Mouse (Mus musculus) intestine, embryonic 14.5 days (tissue): Measurements from ENCODE around the gene Ttc25. TPM values are rescaled to one million over a fixed set of nuclear protein-coding genes. Genes with fewer than 3 reads are reported as not detected.

Experiments used
- ATAC-seq: fragments of 200-750 bp; cut with Nextera tagmentation; replicated peaks from 2 replicates; pipeline ENCODE4 v1.8.0; 2017; ENCODE audit warnings: low read depth, moderate number of reproducible peaks, moderate TSS enrichment, moderate library complexity; ENCODE audit not compliant: low FRiP score, low TSS enrichment
- DNase-seq: peaks from one replicate; pipeline ENCODE4 v3.0.0-alpha.2; 2018; ENCODE audit warnings: low spot score
- H3K27ac ChIP-seq: fragments of 300-500 bp; sonication (generic); 2 replicates; pipeline ENCODE4 v1.5.1; 2014; ENCODE audit warnings: low read depth, mild to moderate bottlenecking, control low read depth
- H3K27me3 ChIP-seq: fragments of 300-500 bp; sonication (generic); replicated peaks from 2 replicates; pipeline ENCODE4 v1.6.1; 2014; ENCODE audit warnings: low read length, control low read depth; ENCODE audit not compliant: control insufficient read depth, insufficient read depth
- H3K36me3 ChIP-seq: fragments of 300-500 bp; sonication (generic); 2 replicates; pipeline ENCODE4 v1.6.1; 2014; ENCODE audit warnings: low read length, control low read depth; ENCODE audit not compliant: control insufficient read depth, insufficient read depth
- H3K4me1 ChIP-seq: fragments of 300-500 bp; sonication (generic); replicated peaks from 2 replicates; pipeline ENCODE4 v1.6.1; 2014; ENCODE audit warnings: low read length, control low read depth, mixed read lengths; ENCODE audit not compliant: control insufficient read depth, insufficient read depth
- H3K4me2 ChIP-seq: fragments of 300-500 bp; sonication (generic); 2 replicates; pipeline ENCODE4 v1.6.1; 2014; ENCODE audit warnings: low read length
- H3K4me3 ChIP-seq: fragments of 300-500 bp; sonication (generic); 2 replicates; pipeline ENCODE4 v1.5.1; 2014; ENCODE audit warnings: low read depth, low read length, control low read depth, mixed read lengths
- H3K9ac ChIP-seq: fragments of 300-500 bp; sonication (generic); 2 replicates; pipeline ENCODE4 v1.6.1; 2014; ENCODE audit warnings: mild to moderate bottlenecking, low read length
- H3K9me3 ChIP-seq: fragments of 300-500 bp; sonication (generic); 2 replicates; pipeline ENCODE4 v1.6.1; 2016; ENCODE audit warnings: low read length, control low read depth; ENCODE audit not compliant: control insufficient read depth
- WGBS: fragments of 180-500 bp; shearing (Covaris S2); extraction: QIAGEN DNeasy Blood & Tissue Kit; methylation state at CpG from one replicate; pipeline ENCODE4 v1.1.7; 2014; 5-methylcytosine and 5-hydroxymethylcytosine counted together
- polyA plus RNA-seq: library from polyadenylated mRNA; unstranded; fragments of >200 nt; fragmentation: Nextera tagmentation; extraction: Ambion mirVana; gene quantifications from 2 replicates; pipeline ENCODE4 v1.2.1, GENCODE M21; 2014

The Ttc25 gene
- polyA plus RNA-seq = 0.46 and 0.69 TPM in 2 replicates

DNA sequence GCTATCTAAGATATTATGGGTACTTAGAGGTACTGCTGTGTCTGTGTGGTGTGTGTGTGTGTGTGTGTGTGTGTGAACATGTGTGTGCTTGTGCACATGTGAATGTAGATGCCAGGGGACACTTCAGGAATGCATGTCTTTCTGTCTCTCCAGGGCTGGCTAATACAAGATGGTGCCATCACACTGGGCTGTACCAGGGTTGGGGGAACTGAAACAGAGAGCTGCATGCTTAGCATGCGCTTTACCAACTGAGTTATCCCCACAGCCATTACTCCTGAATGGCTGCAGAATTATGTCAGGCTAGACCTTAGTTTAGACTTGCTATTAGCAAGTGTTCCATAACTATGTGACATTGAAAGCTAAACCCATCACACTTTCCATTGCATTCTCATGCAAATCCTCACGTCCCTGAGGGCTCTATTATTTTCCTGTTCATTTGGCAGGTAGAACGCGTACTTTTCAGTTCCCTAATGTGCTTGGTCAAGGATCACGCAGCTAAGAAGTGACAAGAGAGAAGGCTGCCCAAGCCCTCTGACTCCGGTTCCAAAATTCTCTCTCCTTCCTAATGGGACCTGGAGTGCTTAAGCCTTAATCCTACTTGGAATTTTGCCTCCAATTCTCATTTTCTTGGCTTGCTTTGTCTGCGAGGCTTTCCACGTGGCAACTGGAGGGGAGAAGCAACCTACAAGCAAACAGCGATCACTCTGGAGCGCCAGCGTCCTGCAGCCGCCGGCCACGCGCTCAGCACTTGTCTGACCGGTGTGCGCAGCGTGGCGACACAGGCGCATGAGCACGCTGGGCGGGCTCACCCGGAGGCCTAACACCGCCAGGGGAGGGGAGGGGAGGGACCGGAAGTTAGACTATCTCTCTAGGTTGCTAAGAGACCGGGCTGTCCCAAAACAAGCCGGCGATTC is at the start of gene Ttc25:
TSS of gene Ttc25 (plus strand) at position 776 of the 914 bp plus-strand sequence.
- peak within 1 kb of the TSS; percentile 63 for H3K9ac ChIP-seq
- H3K27me3 ChIP-seq = no peaks in the 10 kb centered on the region
- WGBS = 5% methylated on average over 28 of the region's 28 CpGs
- H3K4me1 ChIP-seq = 0 out of 2 replicates have a peak, but pooled peaks cover 5% of the 10 kb centered on the region
- H3K36me3 ChIP-seq = no peaks in the 10 kb centered on the region
- H3K4me2 ChIP-seq = peak within 1 kb of the TSS; percentile 64
- ATAC-seq (peak; percentile 98), DNase-seq (peak; percentile 90)
- H3K9me3 ChIP-seq = no peaks in the 10 kb centered on the region
- peak within 1 kb of the TSS; percentile 42 for H3K4me3 ChIP-seq
- H3K27ac ChIP-seq = peak within 1 kb of the TSS; percentile 55

DNA sequence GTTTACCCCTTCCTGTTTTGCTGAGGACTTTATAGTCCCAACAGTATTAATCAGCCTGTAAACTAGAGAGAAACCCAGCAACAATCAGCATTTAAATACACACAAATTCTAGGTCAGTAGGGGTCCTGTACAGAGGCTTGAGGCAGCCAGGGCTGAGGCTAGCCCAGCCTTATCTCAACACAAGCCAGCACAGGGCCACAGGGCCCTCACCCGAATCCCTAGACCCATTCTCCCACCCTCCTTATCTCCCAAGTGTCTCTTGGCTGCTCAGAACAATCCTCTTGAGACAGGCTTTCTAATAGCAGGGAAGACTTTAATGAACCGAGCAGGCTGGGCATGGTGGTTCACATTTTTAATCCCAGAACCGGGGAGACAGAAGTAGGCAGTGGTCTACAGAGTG is 45.2 kb upstream of the Ttc25 start:
- ATAC-seq = no peak

DNA sequence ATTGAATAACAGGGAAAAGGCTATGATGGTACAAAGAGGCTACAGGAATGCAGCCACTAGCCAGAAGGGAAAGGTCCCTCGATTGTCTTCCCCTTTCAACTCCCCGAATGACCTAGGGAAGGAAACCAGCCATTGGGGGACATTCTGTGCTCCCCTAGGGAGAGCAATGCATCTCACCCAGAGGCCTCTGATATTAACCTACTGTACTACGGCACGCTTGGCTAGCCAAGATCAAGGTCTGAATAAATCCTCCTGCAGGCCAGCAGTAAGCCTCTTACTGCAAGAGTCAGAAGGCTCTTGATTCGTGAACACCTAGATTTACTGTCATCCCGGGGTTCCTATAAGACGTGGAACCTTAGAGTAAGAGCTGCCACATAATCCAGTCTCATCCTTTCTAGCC is 44.8 kb upstream of the Ttc25 start:
- no peak for DNase-seq
- Histone ChIP-seq H3K4me3 (no peak overlapping the region), H3K9me3 (no peaks in the 10 kb centered on the region), H3K4me1 (no peaks in the 10 kb centered on the region), H3K9ac (no peak overlapping the region), H3K4me2 (no peak overlapping the region), H3K27me3 (no peaks in the 10 kb centered on the region), H3K27ac (no peak overlapping the region), H3K36me3 (peaks cover 99% of the 10 kb centered on the region)
- ATAC-seq = no peak
- 88% methylated on average over 7 of the region's 7 CpGs for WGBS

More for the DNA sequence above, 45.2 kb upstream of the Ttc25 start:
- Histone ChIP-seq H3K4me1 (no peaks in the 10 kb centered on the region), H3K4me2 (no peak overlapping the region), H3K27me3 (no peaks in the 10 kb centered on the region), H3K4me3 (no peak overlapping the region), H3K27ac (no peak overlapping the region), H3K9ac (no peak overlapping the region), H3K9me3 (no peaks in the 10 kb centered on the region), H3K36me3 (peaks cover 99% of the 10 kb centered on the region)
- 89% methylated on average over 3 of the region's 3 CpGs for WGBS
- DNase-seq = no peak

DNA sequence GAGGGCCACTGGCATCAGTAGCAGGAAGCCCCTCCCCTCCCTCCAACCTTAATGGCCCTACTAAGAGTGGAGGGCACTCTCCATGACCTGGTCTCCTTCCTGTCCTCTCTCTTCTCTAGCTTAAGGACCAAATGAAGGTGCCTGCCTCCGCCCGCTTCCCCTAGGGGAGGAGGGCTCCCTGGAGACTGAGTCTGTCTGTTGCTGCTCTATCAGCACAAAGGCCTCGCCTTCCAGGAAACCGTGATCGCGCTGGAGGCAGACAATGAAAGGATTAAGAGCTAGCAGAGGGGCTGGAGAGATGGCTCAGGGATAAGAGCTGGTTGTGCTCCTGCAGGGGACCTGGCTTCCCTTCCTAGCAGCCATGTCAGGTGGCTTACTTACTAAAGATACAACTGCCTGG is 44.1 kb upstream of the Ttc25 start:
- no peak for ATAC-seq
- no peak overlapping the region for H3K4me3 ChIP-seq

DNA sequence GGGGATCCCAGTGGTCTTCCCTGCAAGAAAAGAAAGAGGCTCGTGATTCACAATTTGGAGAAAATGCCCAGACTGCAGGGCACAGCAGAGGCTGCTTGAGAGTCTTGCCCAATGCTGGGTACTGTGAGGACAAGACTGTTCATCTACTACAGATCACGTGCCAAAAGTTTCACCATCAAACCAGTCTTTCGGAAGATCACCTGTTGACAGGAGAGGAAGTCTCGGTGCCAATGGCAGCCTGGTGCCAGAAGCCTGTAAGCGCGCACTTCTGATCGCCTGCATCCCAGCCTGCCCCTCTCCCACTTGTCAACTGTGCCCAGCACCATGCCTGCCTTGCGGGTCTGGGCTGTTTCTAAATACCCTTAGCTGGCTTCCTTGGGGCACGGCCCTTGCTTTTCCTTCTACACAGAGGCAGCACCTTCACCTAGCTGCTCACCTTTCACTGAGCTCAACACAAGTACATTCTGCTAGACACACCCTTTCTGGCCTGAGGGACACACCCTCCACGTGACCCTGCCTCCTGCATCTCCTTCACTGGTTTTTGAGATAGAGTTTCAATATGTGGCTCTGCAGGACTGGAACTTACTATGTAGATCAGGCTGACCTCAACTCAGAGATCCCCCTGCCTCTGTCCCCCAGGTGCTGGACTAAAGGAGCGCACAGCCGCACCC is 40.3 kb upstream of the Ttc25 start:
- 93% methylated on average over 12 of the region's 12 CpGs for WGBS
- H3K36me3 ChIP-seq = peaks cover 93% of the 10 kb centered on the region

More for the DNA sequence above, 44.1 kb upstream of the Ttc25 start:
- no peaks in the 10 kb centered on the region for H3K27me3 ChIP-seq
- DNase-seq = no peak
- peaks cover 99% of the 10 kb centered on the region for H3K36me3 ChIP-seq
- 62% methylated on average over 6 of the region's 6 CpGs for WGBS
- no peak overlapping the region for H3K27ac ChIP-seq
- no peaks in the 10 kb centered on the region for H3K9me3 ChIP-seq
- H3K9ac ChIP-seq = no peak overlapping the region
- no peak overlapping the region for H3K4me2 ChIP-seq
- H3K4me1 ChIP-seq = no peaks in the 10 kb centered on the region

DNA sequence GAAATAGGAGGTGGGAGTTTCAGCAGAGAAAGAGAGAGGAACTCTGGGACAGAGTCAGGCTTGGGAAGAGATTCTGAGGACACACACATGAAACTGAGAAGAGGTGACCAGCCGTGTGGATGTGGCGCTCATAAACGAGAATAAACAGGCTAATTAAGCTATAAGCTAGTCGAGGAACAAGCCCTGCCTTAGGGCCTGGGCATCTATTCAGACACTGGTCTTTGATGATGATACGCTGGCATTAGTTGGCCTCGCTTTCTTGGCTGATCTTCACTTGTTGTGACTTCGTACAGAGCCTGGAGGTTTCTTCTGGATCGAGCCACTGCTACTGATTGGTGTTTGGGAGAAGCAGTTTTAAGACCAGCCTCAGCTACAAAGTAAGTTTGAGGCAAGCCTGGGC is 39.4 kb upstream of the Ttc25 start:
- Histone ChIP-seq H3K9ac (no peak overlapping the region), H3K9me3 (no peaks in the 10 kb centered on the region), H3K4me1 (no peaks in the 10 kb centered on the region), H3K4me3 (no peak overlapping the region), H3K27me3 (no peaks in the 10 kb centered on the region), H3K27ac (no peak overlapping the region), H3K4me2 (no peak overlapping the region), H3K36me3 (peaks cover 90% of the 10 kb centered on the region)
- no peak for DNase-seq
- WGBS = 92% methylated on average over 8 of the region's 8 CpGs
- ATAC-seq = no peak

More for the DNA sequence above, 40.3 kb upstream of the Ttc25 start:
- H3K4me1 ChIP-seq = no peaks in the 10 kb centered on the region
- ATAC-seq (no peak), DNase-seq (no peak)
- no peaks in the 10 kb centered on the region for H3K9me3 ChIP-seq
- H3K4me2 ChIP-seq = no peak overlapping the region
- no peak overlapping the region for H3K27ac ChIP-seq
- H3K27me3 ChIP-seq = no peaks in the 10 kb centered on the region
- H3K4me3 ChIP-seq = no peak overlapping the region
- H3K9ac ChIP-seq = no peak overlapping the region

DNA sequence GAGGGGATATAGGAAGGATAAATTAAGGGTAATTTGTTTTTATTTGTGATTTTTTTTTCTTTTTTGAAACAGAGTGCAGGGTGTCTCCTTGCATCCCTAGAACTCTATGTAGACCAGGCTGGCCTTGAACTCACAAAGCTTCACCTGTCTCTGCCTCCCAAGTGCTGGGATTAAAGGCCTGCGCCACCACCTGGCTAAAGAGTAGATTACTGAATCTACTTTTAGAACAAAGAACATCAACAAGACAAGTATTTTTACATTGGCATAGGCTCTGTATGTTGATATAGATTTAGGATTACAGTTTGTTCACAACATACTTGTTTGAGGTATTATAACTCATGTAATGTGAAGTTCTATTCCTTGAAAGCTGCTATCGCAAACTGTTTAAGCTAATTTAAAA is 34.9 kb upstream of the Ttc25 start:
- no peak overlapping the region for H3K4me3 ChIP-seq
- WGBS = 88% methylated on average over 2 of the region's 2 CpGs

DNA sequence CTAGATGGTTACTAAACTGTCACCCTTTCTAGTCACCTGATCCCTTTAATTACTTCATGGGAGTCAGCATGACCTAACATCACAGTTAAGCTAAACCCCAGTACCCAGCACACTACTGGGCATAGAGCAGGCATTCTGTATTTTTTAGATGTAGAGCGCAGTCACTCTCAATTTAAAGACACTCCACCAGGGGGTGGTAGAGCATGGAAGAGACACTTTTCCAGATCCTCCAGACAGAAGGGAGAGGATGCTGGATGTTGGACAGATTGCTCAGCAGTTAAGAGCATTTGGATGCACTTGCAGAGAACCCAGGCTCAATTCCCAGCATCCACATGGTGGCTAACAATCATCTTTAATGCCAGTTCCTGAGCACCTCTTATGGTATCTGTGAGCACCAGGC is 33.0 kb upstream of the Ttc25 start:
- H3K36me3 ChIP-seq = peaks cover 93% of the 10 kb centered on the region
- ATAC-seq (no peak), DNase-seq (no peak)
- no peaks in the 10 kb centered on the region; the same call in 1 of the 2 replicates for H3K4me1 ChIP-seq
- H3K4me2 ChIP-seq = no peak overlapping the region
- H3K4me3 ChIP-seq = no peak overlapping the region
- 90% methylated on average over 1 of the region's 1 CpGs for WGBS
- no peak overlapping the region for H3K27ac ChIP-seq
- no peaks in the 10 kb centered on the region for H3K9me3 ChIP-seq
- no peaks in the 10 kb centered on the region for H3K27me3 ChIP-seq
- no peak overlapping the region for H3K9ac ChIP-seq

More for the DNA sequence above, 34.9 kb upstream of the Ttc25 start:
- H3K9ac ChIP-seq = no peak overlapping the region
- H3K36me3 ChIP-seq = peaks cover 90% of the 10 kb centered on the region
- no peaks in the 10 kb centered on the region for H3K9me3 ChIP-seq
- H3K4me1 ChIP-seq = no peaks in the 10 kb centered on the region
- H3K27ac ChIP-seq = no peak overlapping the region
- no peaks in the 10 kb centered on the region for H3K27me3 ChIP-seq
- DNase-seq = no peak
- ATAC-seq = no peak
- H3K4me2 ChIP-seq = no peak overlapping the region
